Mouse (Mus musculus) MEL-GATA-1-ER (cell line): ENCODE measurements around the gene Drap1.
A peak's percentile ranks its signal among the peaks of the same experiment; 100 is the strongest.

Experiments
- DNase-seq: peaks from one replicate; pipeline ENCODE4 v3.0.0-alpha.2; 2012; ENCODE audit warnings: low read depth; ENCODE audit errors: extremely low read depth

Gene Drap1

DNA sequence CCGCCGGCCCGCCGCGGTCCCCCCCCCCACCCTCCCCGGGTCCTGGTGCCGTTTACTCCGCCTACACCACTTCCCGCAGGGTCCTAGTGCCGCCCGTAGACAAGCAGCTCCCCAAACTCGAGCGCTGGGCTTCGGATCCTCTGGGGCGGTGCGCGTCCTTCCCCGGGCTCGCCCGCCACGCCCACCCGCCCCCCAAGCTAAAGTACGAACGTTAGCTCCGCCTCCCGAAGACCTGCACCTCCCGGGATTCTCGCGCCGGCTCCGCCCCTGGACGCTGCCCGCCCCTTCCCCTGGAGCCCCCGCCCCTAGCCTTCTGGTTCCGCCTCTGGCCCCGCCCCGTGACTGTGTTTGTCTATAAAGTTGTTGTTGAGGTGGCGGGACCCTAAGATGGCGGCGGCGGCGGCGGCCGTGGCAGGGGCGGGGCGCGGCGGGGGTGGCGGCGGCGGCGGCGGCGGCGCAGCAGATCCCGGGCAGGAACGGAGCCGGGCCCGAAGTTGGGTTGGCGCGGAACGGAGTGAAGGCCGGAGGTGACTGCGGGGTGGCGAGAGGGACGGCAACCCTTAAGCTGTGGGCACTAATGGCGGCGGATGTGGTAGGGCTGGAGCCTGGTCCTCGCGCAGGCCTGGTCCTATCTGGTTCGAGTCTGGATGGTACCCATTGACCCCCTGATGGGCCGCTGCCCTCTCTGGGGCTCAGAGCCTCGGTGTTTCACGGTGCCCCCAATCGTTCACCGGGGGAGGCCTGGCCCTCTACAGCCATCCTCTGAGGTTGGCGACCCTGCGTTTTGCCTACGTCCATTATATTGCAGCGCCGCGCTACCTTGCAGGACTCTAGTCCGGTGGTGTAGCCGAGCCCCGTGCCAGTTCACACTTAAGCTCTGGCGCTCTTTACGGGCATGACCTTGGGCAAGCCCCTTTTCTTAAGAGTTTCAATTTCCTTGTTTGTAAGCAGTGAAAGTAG, at the start of gene Drap1, which contains the start of gene AI837181:
Drap1 (minus strand) TSS at position 198 of the 960 bp plus-strand sequence.
AI837181 (plus strand) TSS at position 363 of the 960 bp plus-strand sequence.
- peak; percentile 83 for DNase-seq

DNA sequence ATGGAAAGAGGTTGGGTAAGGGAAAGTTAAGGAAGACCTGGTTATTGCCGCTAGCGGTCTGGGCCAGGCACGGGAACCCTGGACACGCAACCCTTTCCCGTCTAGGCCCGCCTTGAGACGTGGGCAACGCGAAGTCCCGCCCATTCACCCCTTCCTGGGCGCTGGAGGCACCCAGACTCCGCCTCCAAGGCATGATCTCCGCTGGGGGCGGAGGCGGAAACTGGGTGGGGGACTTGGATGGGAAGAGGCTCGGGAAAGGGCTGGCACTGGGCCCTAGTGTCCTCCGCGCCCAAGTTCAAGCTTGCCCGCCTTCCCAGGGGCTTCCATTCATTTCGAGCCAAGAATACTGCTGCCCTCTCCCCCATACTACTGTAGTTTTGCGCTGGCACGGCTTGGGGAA, 48.9 kb upstream of the Drap1 start, which contains the start of gene Efemp2:
Efemp2 (plus strand) TSS at position 235 of the 400 bp plus-strand sequence.
- peak; percentile 76 for DNase-seq

DNA sequence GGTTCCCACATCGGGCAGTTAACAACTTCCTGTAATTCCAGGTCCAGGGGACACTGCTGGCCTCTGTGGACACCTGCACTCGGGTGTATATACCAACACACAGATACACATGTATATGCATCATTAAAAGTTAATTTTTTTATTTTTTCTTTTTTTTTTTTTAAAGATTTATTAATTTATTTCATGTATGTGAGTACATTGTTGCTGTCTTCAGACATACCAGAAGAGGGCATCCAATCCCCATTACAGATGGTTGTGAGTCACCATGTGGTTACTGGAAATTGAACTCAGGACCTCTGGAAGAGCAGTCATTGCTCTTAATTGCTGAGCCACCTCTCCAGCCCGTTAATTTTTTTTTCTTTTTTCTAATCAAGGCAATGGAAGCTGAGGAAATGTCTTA, 48.1 kb upstream of the Drap1 start:
- no peak for DNase-seq

DNA sequence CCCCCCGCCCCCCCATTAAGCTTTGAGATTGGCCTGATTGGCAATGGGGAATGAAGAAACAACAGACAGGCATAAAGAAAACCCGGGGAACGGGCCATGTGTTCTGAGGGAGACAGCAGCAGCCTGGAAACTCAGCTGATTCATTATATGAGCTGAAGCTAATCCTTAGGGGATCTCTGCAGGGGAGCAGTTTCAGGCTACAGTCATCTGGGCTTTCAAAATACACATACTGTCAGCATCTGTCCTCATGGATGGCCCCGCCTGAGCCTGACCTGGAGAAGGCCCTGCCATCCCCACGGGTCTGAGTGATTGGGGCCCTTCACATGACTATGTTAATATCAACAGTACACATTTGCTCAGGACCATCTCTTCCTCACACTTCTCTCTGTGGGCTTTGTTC, 47.1 kb upstream of the Drap1 start:
- DNase-seq: no peak

DNA sequence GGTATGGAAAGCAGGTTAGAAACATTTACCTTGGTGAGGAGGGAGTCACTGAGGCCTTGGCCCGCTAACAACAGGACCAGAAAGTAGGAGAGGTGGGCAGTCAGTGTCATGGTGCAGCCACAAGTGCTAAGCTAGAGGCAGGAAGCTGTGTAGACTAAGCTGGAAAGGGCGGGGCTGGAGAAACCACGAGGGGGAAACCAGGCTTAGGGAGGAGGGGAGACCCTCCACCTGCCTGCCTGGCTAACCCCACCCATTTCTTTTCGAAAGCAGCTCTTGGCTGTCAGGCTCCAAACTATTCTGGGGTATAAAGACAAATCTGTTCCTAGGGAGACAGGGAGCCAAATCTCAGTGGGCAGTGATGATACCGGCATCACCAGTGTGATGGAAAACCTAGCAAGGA, 43.6 kb upstream of the Drap1 start, which contains the start of gene Ctsw:
Ctsw (minus strand) TSS at position 134 of the 400 bp plus-strand sequence.
- DNase-seq: no peak

DNA sequence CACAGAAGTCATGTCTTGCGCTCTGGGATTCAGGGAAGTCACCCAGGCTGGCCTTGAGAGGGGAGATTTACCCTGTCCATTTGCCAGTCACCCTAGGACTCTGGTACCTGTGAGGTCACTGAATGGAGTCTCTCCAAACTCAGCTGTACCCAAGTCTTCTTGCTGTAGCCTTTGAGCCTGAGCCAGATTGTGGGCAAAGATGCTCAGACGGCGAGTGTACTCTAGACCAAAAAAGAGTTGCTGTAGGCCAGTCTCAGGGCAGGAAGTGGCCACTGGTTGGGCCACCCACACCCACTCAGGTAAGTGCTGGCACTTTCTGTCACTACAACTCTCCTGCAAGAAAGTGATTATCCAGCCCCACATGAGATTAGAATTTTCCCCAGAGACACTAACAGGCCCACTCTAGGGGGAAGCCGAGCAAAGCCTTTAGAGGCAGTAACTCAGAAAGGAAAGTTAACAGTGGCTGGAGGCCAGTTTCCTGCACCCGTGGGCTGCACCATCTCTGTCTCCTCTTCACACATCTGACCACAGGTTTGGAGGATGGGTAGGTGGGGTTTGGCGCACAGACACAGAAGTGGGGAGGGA, 42.2 kb upstream of the Drap1 start:
- DNase-seq: no peak

DNA sequence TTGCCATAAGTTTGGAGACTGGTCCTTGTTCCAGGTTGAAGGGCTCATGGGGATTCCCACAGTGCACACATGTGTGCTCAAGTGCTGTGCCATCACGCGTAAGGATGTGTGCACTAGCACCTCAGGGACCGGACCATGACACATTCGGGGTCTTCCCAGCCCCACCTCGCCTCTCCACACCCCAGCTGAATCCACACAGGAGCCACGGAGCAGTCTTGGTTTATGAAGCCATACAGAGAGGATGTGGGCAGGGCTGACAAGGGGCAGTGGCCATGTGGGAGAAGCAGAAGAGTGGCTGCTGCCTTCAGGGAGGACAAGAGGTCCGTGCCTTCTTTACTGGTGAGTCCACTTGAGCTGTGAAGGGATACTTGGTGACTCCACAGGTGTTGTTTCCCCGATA, 40.3 kb upstream of the Drap1 start:
- no peak for DNase-seq

DNA sequence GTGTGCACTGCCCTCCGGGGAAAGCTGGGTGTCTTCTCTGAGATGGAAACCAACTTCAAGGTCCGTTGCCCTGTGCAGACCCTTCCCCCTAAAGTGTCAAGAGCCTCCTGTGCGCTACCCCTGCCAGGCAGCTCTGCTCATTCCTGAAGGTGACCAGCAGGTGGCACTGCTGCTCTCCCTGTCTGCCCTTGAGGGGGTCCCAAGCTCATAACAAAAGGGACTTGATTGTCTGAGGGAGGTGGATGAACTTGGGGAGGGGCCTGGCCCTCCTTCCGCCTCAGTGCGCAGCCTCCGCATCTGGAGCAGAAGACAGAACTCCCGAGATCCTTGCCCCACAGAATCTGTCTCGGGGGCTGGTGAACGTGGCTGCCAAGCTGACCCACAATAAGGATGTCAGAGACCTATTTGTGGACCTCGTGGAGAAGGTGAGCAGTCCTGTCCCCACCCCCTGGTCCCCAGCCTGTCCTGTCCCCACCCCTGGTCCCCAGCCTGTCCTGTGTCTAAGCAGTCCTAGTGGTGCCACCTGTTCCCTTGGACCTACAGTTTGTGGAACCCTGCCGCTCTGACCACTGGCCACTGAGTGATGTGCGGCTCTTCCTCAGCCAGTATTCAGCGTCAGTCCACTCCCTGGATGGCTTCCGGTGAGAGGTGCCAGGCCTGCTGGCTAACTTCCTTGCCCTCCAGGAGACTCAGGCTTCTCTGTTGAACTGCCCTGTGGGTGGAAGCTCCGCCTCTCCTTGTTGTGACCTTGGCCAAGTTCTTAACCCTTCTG, 39.2 kb upstream of the Drap1 start:
- no peak for DNase-seq

DNA sequence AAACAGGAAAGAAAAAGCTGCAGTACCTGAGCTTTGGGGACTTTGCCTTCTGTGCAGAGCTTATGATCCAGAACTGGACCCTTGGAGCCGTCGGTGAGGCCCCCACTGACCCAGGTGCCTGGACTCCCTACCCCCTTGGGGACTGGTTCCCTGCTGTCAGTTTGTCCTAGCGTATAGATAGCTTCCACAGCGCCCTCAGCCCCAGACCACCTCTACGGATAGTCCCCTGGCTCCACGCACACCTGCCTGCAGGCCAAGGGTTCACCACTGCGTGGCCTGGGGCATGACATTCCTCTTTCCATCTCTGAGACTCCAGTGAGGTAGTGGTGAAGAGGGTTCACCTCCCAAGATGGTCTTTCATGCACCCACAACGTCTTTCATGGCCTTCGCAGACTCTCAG, 38.4 kb upstream of the Drap1 start:
- DNase-seq: no peak

DNA sequence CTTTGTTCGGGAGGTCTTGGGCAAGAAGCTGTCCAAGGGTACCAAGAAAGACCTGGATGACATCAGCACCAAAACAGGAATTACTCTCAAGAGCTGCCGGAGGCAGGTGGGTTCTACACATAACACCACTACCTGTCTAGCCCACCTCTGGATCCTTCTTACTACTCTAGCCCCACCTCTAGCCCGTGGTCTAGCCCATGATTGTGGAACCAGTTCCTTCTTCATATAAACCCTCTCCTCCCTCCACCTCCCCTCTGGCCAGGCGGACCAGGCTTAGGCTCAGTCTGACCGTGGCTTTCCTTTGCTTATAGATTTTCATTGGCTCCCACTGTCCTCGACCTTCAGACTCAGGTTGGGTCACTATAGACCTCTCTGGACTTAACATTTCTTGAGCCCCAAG, 36.6 kb upstream of the Drap1 start:
- no peak for DNase-seq

DNA sequence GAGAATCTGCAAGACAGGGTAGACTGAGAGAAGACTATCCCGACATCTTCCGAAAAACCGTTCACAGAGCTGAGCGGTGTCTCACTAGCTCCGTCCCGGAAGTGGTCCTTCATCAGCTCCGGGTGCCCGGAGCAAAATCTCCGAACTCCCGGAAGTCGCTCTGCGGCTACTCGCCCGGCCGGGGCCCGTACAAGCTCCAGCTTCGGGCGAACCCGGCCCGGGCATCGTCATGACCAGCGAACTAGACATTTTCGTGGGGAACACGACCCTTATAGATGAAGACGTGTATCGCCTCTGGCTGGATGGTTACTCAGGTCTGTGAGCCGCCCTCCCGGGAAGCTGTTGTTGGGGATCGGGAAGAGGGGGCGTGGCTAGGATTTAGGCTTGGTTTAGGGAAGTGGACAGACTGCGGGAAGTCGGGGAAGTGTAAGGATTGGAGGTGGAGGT, 35.7 kb upstream of the Drap1 start, which contains the start of gene Fibp:
Fibp (plus strand) TSS at position 151 of the 447 bp plus-strand sequence.
- DNase-seq: peak; percentile 87

DNA sequence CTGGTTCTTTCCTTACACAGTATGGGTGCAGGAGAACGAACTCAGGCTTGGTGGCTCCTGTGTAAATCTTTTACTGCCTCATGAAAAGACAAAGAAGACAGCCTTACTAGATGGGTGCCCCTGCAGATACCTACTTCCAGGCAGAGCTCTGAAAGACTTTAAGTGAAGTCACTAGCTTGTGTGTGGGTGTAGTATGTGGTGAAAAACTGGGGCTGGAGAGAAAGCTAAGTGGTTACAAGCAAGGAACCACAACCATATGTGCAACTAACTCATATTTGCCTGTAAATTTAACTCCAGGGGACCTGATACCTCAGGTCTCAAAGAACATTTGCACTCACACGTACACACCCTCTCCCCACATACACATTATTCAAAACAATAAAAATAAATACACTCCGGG, 35.1 kb upstream of the Drap1 start:
- no peak for DNase-seq

DNA sequence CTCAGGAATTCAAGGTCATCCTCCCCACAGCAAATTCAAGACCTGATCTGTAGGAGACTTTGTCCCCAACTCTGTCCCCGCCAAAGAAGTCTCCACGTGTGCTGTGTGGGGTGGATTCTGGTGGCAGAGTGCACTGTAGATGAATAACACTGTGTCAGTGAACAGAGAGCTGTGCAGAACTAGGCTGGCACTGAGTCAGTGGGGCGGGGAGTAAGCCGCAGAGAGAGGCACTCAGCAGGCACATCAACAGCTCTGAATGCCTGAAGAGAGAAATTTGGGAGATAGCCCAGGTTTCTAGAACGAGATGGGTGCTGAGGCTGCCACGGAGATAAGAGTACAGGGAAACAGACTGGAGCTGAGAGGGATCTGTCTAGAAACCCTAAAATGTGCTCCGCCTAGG, 34.2 kb upstream of the Drap1 start:
- DNase-seq: no peak

DNA sequence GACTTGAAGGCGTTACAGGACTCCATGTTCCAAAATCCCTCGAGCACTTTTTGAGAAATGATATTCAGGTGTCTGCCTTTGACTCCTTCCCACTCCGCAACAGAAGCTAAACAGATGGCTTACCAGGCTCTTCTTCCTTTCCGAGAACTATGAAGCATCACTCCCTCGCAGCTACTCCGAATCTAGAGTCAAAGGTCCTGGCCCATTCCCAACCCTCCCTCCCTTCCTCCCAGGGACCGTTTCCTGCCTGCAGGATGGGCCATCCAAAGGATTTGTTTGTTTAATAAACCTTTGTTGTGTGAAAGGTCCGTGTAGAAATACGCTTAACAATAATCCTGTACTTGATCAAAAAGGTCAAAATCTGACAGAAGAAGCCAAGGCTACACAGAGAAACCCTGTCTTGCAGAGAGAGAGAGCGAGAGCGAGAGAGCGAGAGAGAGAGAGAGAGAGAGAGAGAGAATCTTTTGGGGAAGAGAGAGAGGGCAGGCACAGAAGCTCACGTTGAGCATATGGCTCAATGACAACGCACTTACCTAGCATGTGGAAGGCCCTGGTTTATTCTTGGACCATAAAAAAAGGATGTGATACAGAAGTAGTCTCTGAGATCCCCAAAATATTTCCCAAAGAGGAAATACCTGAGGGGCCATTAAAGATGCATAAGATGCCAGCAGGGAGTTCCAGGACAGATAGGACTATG, 33.1 kb upstream of the Drap1 start, which contains the start of gene Ccdc85b:
Ccdc85b (minus strand) TSS at position 149 of the 697 bp plus-strand sequence.
- DNase-seq: no peak

DNA sequence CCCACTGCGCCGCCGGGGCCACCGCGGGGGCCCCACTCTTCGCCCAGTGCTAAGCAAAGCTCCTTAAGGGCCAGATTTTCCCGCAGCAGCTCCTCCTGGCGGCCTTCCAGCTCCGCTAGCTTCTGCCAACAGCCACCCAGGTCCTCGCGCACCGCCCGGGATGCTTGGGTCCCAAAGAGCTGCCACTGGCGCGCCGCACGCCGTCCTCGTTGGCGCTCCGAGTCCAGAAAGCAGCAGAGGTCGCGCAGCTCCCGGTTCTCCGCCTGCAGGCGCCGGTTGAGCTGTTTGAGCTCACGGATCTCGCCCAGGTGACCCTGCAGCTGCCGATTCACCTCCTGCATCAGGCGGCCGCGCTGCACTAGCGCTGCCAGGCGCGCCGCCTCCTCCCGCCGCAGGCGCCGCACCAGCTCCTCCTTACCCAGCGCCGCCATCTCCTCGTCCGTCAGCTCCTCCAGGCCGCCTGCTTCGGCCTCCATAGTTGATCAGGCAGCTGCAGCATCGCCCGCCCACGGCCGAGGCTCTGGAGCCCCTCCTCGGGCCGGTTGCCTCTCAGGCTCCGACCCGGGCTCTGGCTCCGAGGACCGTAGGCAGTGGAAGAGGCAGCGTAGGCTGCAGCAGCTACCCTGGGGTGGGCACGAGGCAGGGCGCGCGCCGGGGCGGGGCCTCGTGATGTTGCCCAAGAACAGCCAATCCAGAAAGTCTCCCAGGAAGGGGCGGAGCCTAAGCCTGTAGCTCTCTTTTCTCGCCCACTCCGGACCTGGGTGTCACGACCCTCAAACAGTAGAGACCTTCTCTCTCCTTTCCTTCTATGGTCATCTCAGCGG, 32.4 kb upstream of the Drap1 start:
- peak; percentile 76 for DNase-seq

DNA sequence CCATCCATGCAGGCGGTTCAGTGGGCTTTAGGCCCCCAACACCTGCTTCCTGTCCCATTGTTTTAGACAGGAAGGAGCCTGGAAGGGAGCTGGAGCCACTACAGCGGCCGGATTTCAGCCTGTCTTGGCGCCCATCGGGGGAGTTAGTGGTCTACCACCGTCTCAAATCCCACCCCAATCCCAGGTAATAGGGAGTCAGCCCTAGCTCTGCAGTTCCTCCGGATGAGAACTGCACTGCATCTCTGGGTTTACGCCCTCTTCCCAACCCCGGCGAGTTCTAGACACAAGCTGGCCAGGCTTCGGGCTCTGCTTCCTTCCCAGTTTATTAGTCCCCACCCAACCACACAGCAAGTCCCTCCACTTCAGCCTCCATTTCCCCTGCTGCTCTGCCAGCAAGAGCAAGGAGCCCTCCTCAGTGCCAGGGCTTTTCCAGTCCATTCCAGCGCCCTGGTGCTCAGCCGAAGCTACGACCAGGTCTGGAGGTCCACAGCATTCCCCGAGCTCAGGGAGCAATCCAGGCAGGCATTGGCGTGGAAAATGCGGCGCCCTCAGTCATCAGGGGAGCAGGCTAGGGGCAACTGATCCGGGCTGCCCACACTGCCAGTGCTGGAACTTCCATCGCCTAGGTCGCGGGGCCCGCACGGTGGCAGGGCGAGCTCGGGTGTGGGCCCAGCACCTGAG, 31.6 kb upstream of the Drap1 start:
- no peak for DNase-seq

DNA sequence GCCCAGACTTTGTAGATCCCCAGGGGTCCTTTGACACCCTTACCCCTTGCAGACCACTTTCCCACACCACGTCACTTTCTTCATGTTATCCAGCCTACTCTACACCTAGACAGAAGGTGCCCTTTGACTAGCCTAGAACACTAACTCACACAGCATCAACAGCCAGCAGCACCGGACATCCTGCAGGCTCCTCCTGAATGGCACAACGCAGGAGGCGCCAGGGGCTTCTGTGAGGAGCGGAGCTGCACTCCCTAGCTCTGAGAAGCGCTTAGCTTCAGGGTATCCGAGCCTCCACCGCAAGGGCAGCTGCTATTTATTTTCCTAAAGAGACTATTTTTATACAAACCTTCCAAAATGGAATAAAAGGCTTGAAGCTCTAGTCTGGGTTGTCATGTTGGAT, 30.8 kb upstream of the Drap1 start:
- DNase-seq: no peak

DNA sequence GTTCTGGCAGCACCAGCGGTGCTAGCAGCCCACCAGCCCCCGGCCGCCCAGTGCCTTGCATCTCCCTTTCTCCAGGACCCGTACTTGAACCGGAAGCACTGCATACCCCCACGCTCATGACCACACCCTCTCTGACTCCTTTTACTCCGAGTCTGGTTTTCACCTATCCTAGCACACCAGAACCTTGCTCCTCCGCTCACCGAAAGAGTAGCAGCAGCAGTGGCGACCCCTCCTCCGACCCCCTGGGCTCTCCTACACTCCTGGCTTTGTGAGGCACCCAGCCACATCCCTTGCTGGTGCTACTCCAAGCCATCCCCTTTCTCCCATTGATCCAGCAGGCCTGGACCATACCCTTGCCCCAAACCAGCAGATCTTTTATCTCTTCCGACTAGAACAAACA, 30.3 kb upstream of the Drap1 start:
- no peak for DNase-seq

DNA sequence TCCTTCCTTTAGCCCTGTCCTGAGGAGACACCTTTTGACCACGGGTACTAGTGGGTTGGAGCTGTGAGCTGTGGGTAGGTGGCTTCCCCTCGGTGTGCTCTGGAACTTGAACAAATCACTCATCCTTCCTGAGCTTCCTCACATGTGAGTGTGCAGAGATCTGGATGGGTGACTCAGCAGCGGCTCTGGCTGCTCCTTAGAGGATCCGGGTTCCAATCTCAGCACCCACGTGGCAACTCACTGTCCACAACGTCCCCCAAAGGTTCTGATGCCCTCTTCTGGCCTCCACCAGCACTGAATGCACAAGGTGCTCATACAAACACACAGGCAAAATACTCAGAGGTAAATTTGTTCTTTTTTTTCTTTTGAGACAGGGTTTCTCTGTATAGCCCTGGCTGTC, 27.0 kb upstream of the Drap1 start:
- DNase-seq: no peak
